Mouse (Mus musculus): ENCODE measurements around the gene Svs1. TPM values are rescaled to one million over a fixed set of nuclear protein-coding genes. Genes with fewer than 3 reads are reported as not detected.

Svs1 gene
- polyA plus RNA-seq, 1 experiment from 2014 or later, result not detected

GRCm38 (mm10) chr6:49031230-49031629 is 44.6 kb downstream of the Svs1 start:
- Histone ChIP-seq H3K27me3 (ENCODE audit: control insufficient read depth, insufficient read depth, low read length) (no peaks in the 10 kb centered on the region), H3K4me1 (ENCODE audit: control insufficient read depth, insufficient read depth, low read length) (no peaks in the 10 kb centered on the region), H3K9ac (ENCODE audit: low read length) (no peak overlapping the region), H3K27ac (ENCODE audit: low read depth, low read length) (no peak overlapping the region), H3K4me3 (ENCODE audit: low read depth, low read length) (no peak overlapping the region), H3K9me3 (ENCODE audit: control insufficient read depth, low read length) (no peaks in the 10 kb centered on the region), H3K36me3 (ENCODE audit: control insufficient read depth, insufficient read depth, low read length) (no peaks in the 10 kb centered on the region), H3K4me2 (ENCODE audit: low read depth) (no peak overlapping the region)
- no peak for DNase-seq (ENCODE audit: low spot score)
- 81% methylated on average over 4 of the region's 4 CpGs for WGBS
- no peak for ATAC-seq (ENCODE audit: insufficient read depth, low FRiP score, low TSS enrichment)

- WGBS, result 76% methylated on average over 4 of the region's 4 CpGs
- Histone ChIP-seq H3K9ac (ENCODE audit: low read length) (no peak overlapping the region), H3K36me3 (ENCODE audit: control insufficient read depth, insufficient read depth, low read length) (no peaks in the 10 kb centered on the region), H3K4me1 (ENCODE audit: control insufficient read depth, insufficient read depth, low read length) (no peaks in the 10 kb centered on the region), H3K4me3 (ENCODE audit: low read depth, low read length) (no peak overlapping the region), H3K27me3 (ENCODE audit: control insufficient read depth, insufficient read depth, low read length) (no peaks in the 10 kb centered on the region), H3K9me3 (ENCODE audit: control insufficient read depth, low read length) (no peaks in the 10 kb centered on the region), H3K4me2 (ENCODE audit: low read depth) (no peak overlapping the region), H3K27ac (ENCODE audit: low read depth, low read length) (no peak overlapping the region)
- ATAC-seq (ENCODE audit: insufficient read depth, low FRiP score, low TSS enrichment), result no peak
- no peak for DNase-seq (ENCODE audit: low spot score)
These were observed 46.1 kb downstream of the Svs1 start for GRCm38 (mm10) chr6:49032783-49033182.

- WGBS, result 49% methylated on average over 28 of the region's 28 CpGs
- Histone ChIP-seq H3K4me2 (ENCODE audit: low read depth) (peak within 1 kb of the TSS; percentile 5; the same call in 1 of the 2 replicates), H3K9me3 (ENCODE audit: control insufficient read depth, low read length) (no peaks in the 10 kb centered on the region), H3K36me3 (ENCODE audit: control insufficient read depth, insufficient read depth, low read length) (no peaks in the 10 kb centered on the region), H3K4me3 (ENCODE audit: low read depth, low read length) (no peak within 1 kb of the TSS), H3K27ac (ENCODE audit: low read depth, low read length) (no peak within 1 kb of the TSS), H3K9ac (ENCODE audit: low read length) (no peak within 1 kb of the TSS), H3K4me1 (ENCODE audit: control insufficient read depth, insufficient read depth, low read length) (no peaks in the 10 kb centered on the region), H3K27me3 (ENCODE audit: control insufficient read depth, insufficient read depth, low read length) (no peaks in the 10 kb centered on the region)
- no peak for DNase-seq (ENCODE audit: low spot score)
- no peak for ATAC-seq (ENCODE audit: insufficient read depth, low FRiP score, low TSS enrichment)
These were observed 49.9 kb downstream of the Svs1 start, which contains the start of gene Gpnmb for GRCm38 (mm10) chr6:49036275-49037267. Gpnmb (plus strand) TSS chr6:49036546.

GRCm38 (mm10) chr6:49037268-49037662 is 50.6 kb downstream of the Svs1 start:
- no peaks in the 10 kb centered on the region for H3K4me1 ChIP-seq (ENCODE audit: control insufficient read depth, insufficient read depth, low read length)
- no peak overlapping the region for H3K4me3 ChIP-seq (ENCODE audit: low read depth, low read length)
- no peaks in the 10 kb centered on the region for H3K27me3 ChIP-seq (ENCODE audit: control insufficient read depth, insufficient read depth, low read length)
- H3K9me3 ChIP-seq (ENCODE audit: control insufficient read depth, low read length), result no peaks in the 10 kb centered on the region
- H3K9ac ChIP-seq (ENCODE audit: low read length), result no peak overlapping the region
- no peak overlapping the region for H3K27ac ChIP-seq (ENCODE audit: low read depth, low read length)
- DNase-seq (ENCODE audit: low spot score) (no peak), ATAC-seq (ENCODE audit: insufficient read depth, low FRiP score, low TSS enrichment) (no peak)
- H3K36me3 ChIP-seq (ENCODE audit: control insufficient read depth, insufficient read depth, low read length), result no peaks in the 10 kb centered on the region
- H3K4me2 ChIP-seq (ENCODE audit: low read depth), result no peak overlapping the region
- 74% methylated on average over 12 of the region's 12 CpGs for WGBS

GRCm38 (mm10) chr6:49039470-49040180 is 53.0 kb downstream of the Svs1 start:
- WGBS, result 20% methylated on average over 18 of the region's 18 CpGs
- H3K36me3 ChIP-seq (ENCODE audit: control insufficient read depth, insufficient read depth, low read length), result no peaks in the 10 kb centered on the region
- H3K4me2 ChIP-seq (ENCODE audit: low read depth), result peak overlapping the region; percentile 34
- no peaks in the 10 kb centered on the region for H3K9me3 ChIP-seq (ENCODE audit: control insufficient read depth, low read length)
- H3K4me3 ChIP-seq (ENCODE audit: low read depth, low read length), result peak overlapping the region; percentile 25
- H3K9ac ChIP-seq (ENCODE audit: low read length), result peak overlapping the region; percentile 35
- H3K4me1 ChIP-seq (ENCODE audit: control insufficient read depth, insufficient read depth, low read length), result no peaks in the 10 kb centered on the region
- H3K27ac ChIP-seq (ENCODE audit: low read depth, low read length), result no peak overlapping the region
- no peaks in the 10 kb centered on the region for H3K27me3 ChIP-seq (ENCODE audit: control insufficient read depth, insufficient read depth, low read length)
- ATAC-seq (ENCODE audit: insufficient read depth, low FRiP score, low TSS enrichment), result no peak
- peak; percentile 69 for DNase-seq (ENCODE audit: low spot score)

Other genes starting within 250 kb of the Svs1 start
- 6.4 TPM in 2 replicates for gene Gimap1, start 247.8 kb upstream of the Svs1 start, polyA plus RNA-seq (2014; fragmentation: Nextera tagmentation; extraction: Ambion mirVana)
- gene Gimap5, start 240.7 kb upstream of the Svs1 start, polyA plus RNA-seq (2014; fragmentation: Nextera tagmentation; extraction: Ambion mirVana), result 0.99 and 1.7 TPM in 2 replicates
- not detected in 2 replicates for gene Gimap3, start 216.0 kb upstream of the Svs1 start, polyA plus RNA-seq (2014; fragmentation: Nextera tagmentation; extraction: Ambion mirVana)
- 21.7 and 22.8 TPM in 2 replicates for gene Tmem176a, start 145.9 kb upstream of the Svs1 start, polyA plus RNA-seq (2014; fragmentation: Nextera tagmentation; extraction: Ambion mirVana)
- gene Tmem176b, start 145.4 kb upstream of the Svs1 start, polyA plus RNA-seq (2014; fragmentation: Nextera tagmentation; extraction: Ambion mirVana), result 49.0 and 59.2 TPM in 2 replicates
- gene Aoc1, start 114.0 kb upstream of the Svs1 start, polyA plus RNA-seq (2014; fragmentation: Nextera tagmentation; extraction: Ambion mirVana), result not detected in 2 replicates
- not detected in 2 replicates for gene 1600015I10Rik, start 57.0 kb upstream of the Svs1 start, polyA plus RNA-seq (2014; fragmentation: Nextera tagmentation; extraction: Ambion mirVana)
- not detected in 2 replicates for gene Doxl2, start 11.9 kb upstream of the Svs1 start, polyA plus RNA-seq (2014; fragmentation: Nextera tagmentation; extraction: Ambion mirVana)
- 1.1 and 1.4 TPM in 2 replicates for gene Gpnmb, start 49.7 kb downstream of the Svs1 start, polyA plus RNA-seq (2014; fragmentation: Nextera tagmentation; extraction: Ambion mirVana)
- gene Malsu1, start 86.9 kb downstream of the Svs1 start, polyA plus RNA-seq (2014; fragmentation: Nextera tagmentation; extraction: Ambion mirVana), result 52.0 and 56.6 TPM in 2 replicates
- 129 and 130 TPM in 2 replicates for gene Igf2bp3, start 228.1 kb downstream of the Svs1 start, polyA plus RNA-seq (2014; fragmentation: Nextera tagmentation; extraction: Ambion mirVana)

All from neural tube, embryonic 11.5 days (tissue).